Mouse (Mus musculus): ENCODE data around the gene Fbln2. TPM values are rescaled to one million over a fixed set of nuclear protein-coding genes. Genes with fewer than 3 reads are reported as not detected.
A peak's percentile ranks its signal among the peaks of the same experiment; 100 is the strongest.

Gene Fbln2
- total and polyA plus RNA-seq, 3 experiments: 55.8 to 117 (median 56.9) TPM

DNA sequence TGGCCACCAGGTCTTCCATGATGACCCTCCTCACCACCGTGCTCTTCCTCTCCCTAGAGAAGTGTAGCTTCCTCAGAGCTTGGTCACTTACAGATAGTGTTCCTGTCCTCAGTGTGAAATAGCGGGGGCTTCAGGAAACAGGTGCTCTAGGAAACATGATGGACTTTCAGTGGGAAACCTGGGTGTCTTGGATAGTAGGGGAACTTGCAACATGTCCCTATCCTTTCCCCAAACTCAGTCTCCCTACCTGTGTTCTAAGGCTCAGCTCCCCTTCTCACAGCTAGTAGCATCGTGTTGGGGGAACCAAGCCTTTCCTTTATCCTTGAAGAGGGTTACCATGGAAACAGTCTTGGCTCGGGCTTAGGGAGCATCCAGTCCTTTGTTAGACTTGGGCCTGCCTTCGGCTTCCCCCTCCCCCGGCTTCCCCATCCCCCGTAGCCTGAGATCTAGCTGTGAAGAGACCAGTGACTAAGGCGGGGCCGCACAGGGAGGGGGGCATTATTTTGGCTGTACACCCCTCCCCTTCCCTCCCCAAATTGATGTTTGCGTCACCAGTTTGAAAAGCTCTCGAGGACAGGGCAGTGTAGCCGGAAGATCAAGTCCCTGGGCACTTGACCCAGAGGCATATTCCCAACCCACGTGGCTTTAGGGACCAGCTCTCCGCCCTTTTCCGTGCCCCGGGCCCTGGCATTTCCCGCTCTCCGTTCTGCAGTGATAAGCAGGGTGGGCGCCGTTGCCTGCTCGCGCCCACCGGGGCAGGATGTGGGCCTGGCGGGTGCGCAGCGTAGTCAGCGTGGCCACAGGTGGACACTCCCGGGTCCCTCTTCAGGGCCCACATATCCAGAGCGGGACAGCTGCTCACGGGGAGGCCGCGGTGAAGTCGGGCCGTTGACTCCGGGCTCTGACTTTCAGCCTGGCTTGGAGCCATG is 72.5 kb downstream of the Fbln2 start:
- intact Hi-C loops (cut with DNase I): loop anchor here (5.0 kb wide), 4 partner anchors 223 to 547 kb away; no protein-coding TSS in a partner anchor
- Histone ChIP-seq H3K27ac (no peak overlapping the region), H3K4me1 (ENCODE audit: control insufficient read depth, insufficient read depth, low read length) (peaks cover 2% of the 10 kb centered on the region; the same call in 1 of the 2 replicates), H3K79me2 (replicated peaks; ENCODE audit: control insufficient read depth, insufficient read depth, low read length) (no peaks in the 10 kb centered on the region), H3K27me3 (ENCODE audit: control insufficient read depth, insufficient read depth, low read length) (peaks cover 3% of the 10 kb centered on the region; the same call in 1 of the 2 replicates), H3K9ac (ENCODE audit: low read depth, low read length) (peak overlapping the region; percentile 39; the same call in 1 of the 2 replicates), H3K36me3 (ENCODE audit: control insufficient read depth, insufficient read depth, low read length) (no peaks in the 10 kb centered on the region), H3K4me3 (peak overlapping the region; percentile 15; the same call in 1 of the 2 replicates)
- DNase-seq: no peak
- 11% methylated on average over 35 of the region's 35 CpGs for WGBS
- TF ChIP-seq POLR2A (IDR thresholded peaks at IDR 0.05; ENCODE audit: insufficient read depth, low read depth, low read length) (no peak), EP300 (IDR thresholded peaks at IDR 0.05; ENCODE audit: insufficient read depth, low read depth, low read length) (no peak), CTCF (IDR thresholded peaks at IDR 0.05) (no peak)

DNA sequence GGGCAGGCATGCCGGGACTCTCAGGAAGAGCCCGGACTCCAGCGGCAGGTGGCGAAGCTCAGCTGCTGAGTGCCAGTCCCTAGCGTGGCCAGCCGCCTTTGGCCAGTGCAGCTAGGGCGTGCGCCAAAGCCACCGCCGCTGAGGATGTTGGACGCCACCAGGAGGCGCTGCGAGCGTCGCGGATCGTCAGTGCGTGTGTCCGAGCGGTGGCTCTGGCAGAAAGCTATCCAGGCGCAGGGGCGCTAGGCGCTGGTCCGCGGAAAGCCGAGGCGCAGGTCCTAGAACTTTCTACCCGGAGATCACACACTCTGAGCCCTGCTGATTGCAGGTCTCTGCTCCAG is 73.2 kb downstream of the Fbln2 start:
- H3K4me1 ChIP-seq (ENCODE audit: control insufficient read depth, insufficient read depth, low read length): peaks cover 2% of the 10 kb centered on the region; the same call in 1 of the 2 replicates
- H3K27me3 ChIP-seq (ENCODE audit: control insufficient read depth, insufficient read depth, low read length): peaks cover 3% of the 10 kb centered on the region; the same call in 1 of the 2 replicates
- intact Hi-C loops (cut with DNase I): loop anchor here (5.0 kb wide), 1 partner anchor 222 kb away; no protein-coding TSS in a partner anchor
- peak; percentile 81 to 82 for DNase-seq
- no peak overlapping the region for H3K27ac ChIP-seq
- H3K4me3 ChIP-seq: peak overlapping the region; percentile 15; the same call in 1 of the 2 replicates
- peak overlapping the region; percentile 39; the same call in 1 of the 2 replicates for H3K9ac ChIP-seq (ENCODE audit: low read depth, low read length)
- H3K79me2 ChIP-seq (replicated peaks; ENCODE audit: control insufficient read depth, insufficient read depth, low read length): no peaks in the 10 kb centered on the region
- WGBS: 1% methylated on average over 28 of the region's 28 CpGs
- H3K36me3 ChIP-seq (ENCODE audit: control insufficient read depth, insufficient read depth, low read length): no peaks in the 10 kb centered on the region
- TF ChIP-seq CTCF (IDR thresholded peaks at IDR 0.05): peak; percentile 96; the same call in 1 of the 2 replicates
- TF ChIP-seq POLR2A (IDR thresholded peaks at IDR 0.05; ENCODE audit: insufficient read depth, low read depth, low read length): no peak
- 0 out of 2 replicates have a peak, but pooled peaks have one; percentile 47 for TF ChIP-seq EP300 (IDR thresholded peaks at IDR 0.05; ENCODE audit: insufficient read depth, low read depth, low read length)

DNA sequence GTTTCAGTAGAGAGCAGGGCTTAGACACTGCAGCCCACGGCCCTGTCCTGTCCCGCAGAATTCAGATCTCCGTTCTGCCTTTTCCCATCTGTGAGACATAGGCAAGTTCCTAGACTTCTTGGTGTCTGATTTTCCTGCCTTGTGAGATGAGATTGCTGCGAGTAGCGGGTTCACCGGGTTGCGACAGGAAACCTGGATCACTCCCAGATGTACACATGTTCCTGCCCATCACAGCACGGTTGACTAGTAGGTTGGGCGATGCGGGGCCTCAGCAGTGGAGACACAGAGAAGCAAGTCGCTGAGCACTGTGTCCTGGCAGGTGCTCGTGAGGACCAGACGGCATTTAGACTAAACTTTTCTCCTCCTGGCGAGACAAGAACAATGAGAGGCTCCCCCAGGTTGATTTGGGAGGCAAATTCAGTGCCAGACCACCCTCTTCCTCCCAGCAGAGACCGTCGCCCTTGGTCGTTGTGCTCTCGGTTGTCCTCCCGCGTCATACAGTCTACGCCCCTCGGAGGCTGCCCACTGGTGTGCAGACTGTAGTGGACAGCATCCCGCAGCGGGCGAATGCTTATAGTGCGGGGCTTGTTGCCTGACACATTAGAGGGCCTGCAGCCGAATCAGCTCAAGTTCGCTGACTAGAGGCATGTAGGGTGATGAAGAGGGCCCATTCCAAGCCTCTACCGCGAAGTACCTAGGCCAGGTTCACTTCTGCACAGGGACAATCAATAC is 73.7 kb downstream of the Fbln2 start:
- H3K4me3 ChIP-seq: no peak overlapping the region
- TF ChIP-seq POLR2A (IDR thresholded peaks at IDR 0.05; ENCODE audit: insufficient read depth, low read depth, low read length): no peak
- no peak for TF ChIP-seq EP300 (IDR thresholded peaks at IDR 0.05; ENCODE audit: insufficient read depth, low read depth, low read length)
- TF ChIP-seq CTCF (IDR thresholded peaks at IDR 0.05): no peak
- no peaks in the 10 kb centered on the region for H3K36me3 ChIP-seq (ENCODE audit: control insufficient read depth, insufficient read depth, low read length)
- peaks cover 3% of the 10 kb centered on the region; the same call in 1 of the 2 replicates for H3K27me3 ChIP-seq (ENCODE audit: control insufficient read depth, insufficient read depth, low read length)
- H3K9ac ChIP-seq (ENCODE audit: low read depth, low read length): no peak overlapping the region
- DNase-seq: no peak
- intact Hi-C loops (cut with DNase I): loop anchor here (1.0 to 5.0 kb wide), 2 partner anchors 125 to 221 kb away; partner anchors contain the start of gene Wnt7a
- H3K4me1 ChIP-seq (ENCODE audit: control insufficient read depth, insufficient read depth, low read length): peaks cover 2% of the 10 kb centered on the region; the same call in 1 of the 2 replicates
- no peaks in the 10 kb centered on the region for H3K79me2 ChIP-seq (replicated peaks; ENCODE audit: control insufficient read depth, insufficient read depth, low read length)
- no peak overlapping the region for H3K27ac ChIP-seq
- WGBS: 29% methylated on average over 30 of the region's 30 CpGs

DNA sequence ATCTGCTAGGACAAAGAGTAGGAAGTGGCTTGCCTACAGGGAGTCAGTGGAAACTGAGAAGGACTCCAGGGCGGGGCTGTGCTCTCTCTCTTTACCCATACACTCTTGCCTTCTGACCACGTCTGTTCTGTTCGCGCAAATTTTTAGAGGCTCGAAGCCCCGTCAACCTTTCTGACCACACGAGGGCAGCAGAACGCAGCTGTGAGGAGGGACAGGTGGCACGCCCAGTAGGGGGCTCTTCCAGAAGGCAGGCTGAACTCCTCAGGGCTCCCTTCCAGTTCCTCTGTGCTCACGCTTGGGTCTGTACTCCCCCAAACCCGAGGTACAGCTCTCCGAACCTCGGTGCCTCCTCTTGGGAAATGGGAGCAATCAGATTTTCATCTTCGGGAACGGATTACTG is 74.4 kb downstream of the Fbln2 start:
- no peak overlapping the region for H3K4me3 ChIP-seq
- 5% methylated on average over 15 of the region's 15 CpGs for WGBS
- intact Hi-C loops (cut with DNase I): loop anchor here (1.0 to 5.0 kb wide), 2 partner anchors 125 to 221 kb away; partner anchors contain the start of gene Wnt7a
- no peak overlapping the region for H3K27ac ChIP-seq
- peak; percentile 60 to 80 for DNase-seq
- no peak overlapping the region for H3K9ac ChIP-seq (ENCODE audit: low read depth, low read length)
- no peaks in the 10 kb centered on the region for H3K79me2 ChIP-seq (replicated peaks; ENCODE audit: control insufficient read depth, insufficient read depth, low read length)
- TF ChIP-seq CTCF (IDR thresholded peaks at IDR 0.05): peak; percentile 93
- no peak for TF ChIP-seq POLR2A (IDR thresholded peaks at IDR 0.05; ENCODE audit: insufficient read depth, low read depth, low read length)
- TF ChIP-seq EP300 (IDR thresholded peaks at IDR 0.05; ENCODE audit: insufficient read depth, low read depth, low read length): peak; percentile 54; the same call in 1 of the 2 replicates
- H3K36me3 ChIP-seq (ENCODE audit: control insufficient read depth, insufficient read depth, low read length): no peaks in the 10 kb centered on the region
- H3K4me1 ChIP-seq (ENCODE audit: control insufficient read depth, insufficient read depth, low read length): peaks cover 2% of the 10 kb centered on the region; the same call in 1 of the 2 replicates
- peaks cover 3% of the 10 kb centered on the region; the same call in 1 of the 2 replicates for H3K27me3 ChIP-seq (ENCODE audit: control insufficient read depth, insufficient read depth, low read length)

DNA sequence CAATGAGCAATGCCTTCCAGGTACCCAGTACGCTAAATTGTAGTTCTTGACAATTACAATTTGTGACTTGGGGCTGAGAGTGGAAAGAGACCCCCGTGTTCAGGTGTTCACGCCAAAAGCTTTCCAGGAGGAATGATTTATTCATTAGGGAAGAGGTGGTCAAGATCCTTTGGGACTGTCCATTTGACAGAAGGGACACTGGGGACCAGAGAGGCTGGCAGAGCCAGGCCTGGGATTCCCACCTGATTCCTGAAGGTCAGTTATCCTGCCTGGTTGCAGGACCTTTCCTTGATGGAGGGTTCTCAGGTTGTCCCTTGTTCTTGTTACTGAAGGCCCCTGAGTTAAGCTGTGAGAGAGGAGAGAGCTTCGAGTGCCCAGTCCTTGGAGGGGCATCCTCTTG is 74.9 kb downstream of the Fbln2 start:
- peaks cover 3% of the 10 kb centered on the region; the same call in 1 of the 2 replicates for H3K27me3 ChIP-seq (ENCODE audit: control insufficient read depth, insufficient read depth, low read length)
- TF ChIP-seq EP300 (IDR thresholded peaks at IDR 0.05; ENCODE audit: insufficient read depth, low read depth, low read length): no peak
- no peak for TF ChIP-seq CTCF (IDR thresholded peaks at IDR 0.05)
- TF ChIP-seq POLR2A (IDR thresholded peaks at IDR 0.05; ENCODE audit: insufficient read depth, low read depth, low read length): no peak
- H3K4me3 ChIP-seq: no peak overlapping the region
- no peaks in the 10 kb centered on the region for H3K79me2 ChIP-seq (replicated peaks; ENCODE audit: control insufficient read depth, insufficient read depth, low read length)
- DNase-seq: no peak
- H3K9ac ChIP-seq (ENCODE audit: low read depth, low read length): no peak overlapping the region
- intact Hi-C loops (cut with DNase I): loop anchor here (5.0 kb wide), 1 partner anchor 220 kb away; no protein-coding TSS in a partner anchor
- 58% methylated on average over 4 of the region's 4 CpGs for WGBS
- H3K4me1 ChIP-seq (ENCODE audit: control insufficient read depth, insufficient read depth, low read length): peaks cover 2% of the 10 kb centered on the region; the same call in 1 of the 2 replicates
- no peaks in the 10 kb centered on the region for H3K36me3 ChIP-seq (ENCODE audit: control insufficient read depth, insufficient read depth, low read length)
- no peak overlapping the region for H3K27ac ChIP-seq

Data from heart, adult 2 months (tissue).